Mouse (Mus musculus): ENCODE data around the gene Hsd3b2. TPM values are rescaled to one million over a fixed set of nuclear protein-coding genes. Genes with fewer than 3 reads are reported as not detected.

Gene Hsd3b2
- total RNA-seq (2012; rRNA removed) (not detected in 2 replicates), polyA plus RNA-seq (2012; ENCODE audit: insufficient read depth in 1 of 2, insufficient read length in 2 of 2, low read depth in 1 of 2, low replicate concordance in 2 of 2, missing spikeins in 1 of 2) (not detected)

DNA sequence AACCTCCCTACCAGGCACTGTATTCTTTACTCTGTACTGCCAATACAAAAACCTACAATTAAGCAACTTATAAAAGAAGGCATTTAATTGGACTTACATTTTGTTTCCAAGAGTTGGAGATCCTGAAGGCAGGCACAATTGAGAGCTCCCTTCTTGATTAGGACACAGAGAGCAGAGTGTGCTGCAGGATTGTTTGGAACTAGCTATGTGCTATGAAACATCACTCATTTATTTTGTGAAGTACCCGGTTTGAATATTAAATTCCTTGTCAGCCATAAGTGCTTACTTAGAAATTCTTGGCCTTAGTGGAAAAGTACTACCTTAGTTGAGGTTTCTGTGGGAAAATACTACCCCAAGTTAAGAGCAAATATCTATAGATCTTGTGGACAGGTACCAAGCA is at the start of gene Hsd3b2:
Gene Hsd3b2 (minus strand): TSS at position 168 of the 400 bp plus-strand sequence.
- no peaks in the 10 kb centered on the region for H3K27me3 ChIP-seq (ENCODE audit: control insufficient read depth in 1 of 2, insufficient read depth in 2 of 2, low read length in 2 of 2)
- H3K4me1 ChIP-seq (ENCODE audit: control insufficient read depth in 1 of 2, insufficient read depth in 2 of 2, low read length in 2 of 2), result no peaks in the 10 kb centered on the region
- no peaks in the 10 kb centered on the region for H3K36me3 ChIP-seq (ENCODE audit: control insufficient read depth in 1 of 2, insufficient read depth in 2 of 2, low read length in 2 of 2)
- H3K9me3 ChIP-seq (replicated peaks; ENCODE audit: insufficient read depth, low read length), result no peaks in the 10 kb centered on the region
- no peak for DNase-seq (ENCODE audit: low read depth, low spot score)
- H3K9ac ChIP-seq (ENCODE audit: control insufficient read depth, low read depth, low read length, poor library complexity, severe bottlenecking), result no peak within 1 kb of the TSS
- no peaks in the 10 kb centered on the region for H3K79me2 ChIP-seq (ENCODE audit: control insufficient read depth, insufficient read depth, low read length, poor library complexity)
- H3K4me3 ChIP-seq (ENCODE audit: control insufficient read depth in 1 of 2, insufficient read depth in 1 of 2, low read depth in 2 of 2, low read length in 2 of 2), result no peak within 1 kb of the TSS
- TF ChIP-seq MAZ (IDR thresholded peaks at IDR 0.05; ENCODE audit: low read depth, low read length), result no peak
- no peak for TF ChIP-seq POLR2A (IDR thresholded peaks at IDR 0.05; ENCODE audit: control insufficient read depth in 1 of 2, insufficient read depth in 1 of 2, low read depth in 1 of 2, low read length in 2 of 2, poor library complexity in 1 of 2)
- no peak for TF ChIP-seq E2F4 (IDR thresholded peaks at IDR 0.05; ENCODE audit: borderline replicate concordance, low read depth, low read length)
- no peak for TF ChIP-seq TAL1 (IDR thresholded peaks at IDR 0.05; ENCODE audit: low read length)
- H3K27ac ChIP-seq (ENCODE audit: control insufficient read depth, low read depth, low read length), result no peak within 1 kb of the TSS

DNA sequence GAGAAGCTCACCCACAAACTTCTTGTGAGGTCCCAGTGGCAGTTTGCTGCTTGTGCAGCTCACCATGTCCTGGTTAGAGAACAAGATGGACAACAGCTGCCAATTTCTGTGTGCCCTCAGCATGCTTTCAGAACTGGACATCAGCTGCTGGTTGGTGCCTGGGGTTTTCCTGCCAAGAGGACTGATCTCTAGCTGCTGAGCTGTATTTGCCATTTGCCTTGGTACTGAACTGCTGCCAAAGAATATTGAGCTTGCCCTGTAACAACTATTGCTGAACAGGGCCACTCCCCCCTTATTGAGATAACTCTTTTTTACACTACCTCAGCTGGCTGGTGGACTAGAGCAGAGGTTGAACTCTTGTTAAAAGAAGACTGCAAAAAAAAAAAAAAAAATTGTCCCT is 39.8 kb upstream of the Hsd3b2 start:
- Histone ChIP-seq H3K4me3 (ENCODE audit: control insufficient read depth in 1 of 2, insufficient read depth in 1 of 2, low read depth in 2 of 2, low read length in 2 of 2) (no peak overlapping the region), H3K9ac (ENCODE audit: control insufficient read depth, low read depth, low read length, poor library complexity, severe bottlenecking) (no peak overlapping the region), H3K27me3 (ENCODE audit: control insufficient read depth in 1 of 2, insufficient read depth in 2 of 2, low read length in 2 of 2) (no peaks in the 10 kb centered on the region), H3K4me1 (ENCODE audit: control insufficient read depth in 1 of 2, insufficient read depth in 2 of 2, low read length in 2 of 2) (no peaks in the 10 kb centered on the region), H3K36me3 (ENCODE audit: control insufficient read depth in 1 of 2, insufficient read depth in 2 of 2, low read length in 2 of 2) (no peaks in the 10 kb centered on the region), H3K27ac (ENCODE audit: control insufficient read depth, low read depth, low read length) (no peak overlapping the region), H3K9me3 (replicated peaks; ENCODE audit: insufficient read depth, low read length) (no peaks in the 10 kb centered on the region), H3K79me2 (ENCODE audit: control insufficient read depth, insufficient read depth, low read length, poor library complexity) (no peaks in the 10 kb centered on the region)
- no peak for DNase-seq (ENCODE audit: low read depth, low spot score)
- TF ChIP-seq USF1 (IDR thresholded peaks at IDR 0.05; ENCODE audit: low read depth, low read length), result no peak
- TF ChIP-seq RAD21 (IDR thresholded peaks at IDR 0.05; ENCODE audit: low read depth, low read length), result no peak
- TF ChIP-seq MYB (IDR thresholded peaks at IDR 0.05; ENCODE audit: low read depth, low read length), result no peak
- no peak for TF ChIP-seq HCFC1 (IDR thresholded peaks at IDR 0.05; ENCODE audit: low read depth, low read length)
- TF ChIP-seq POLR2A (IDR thresholded peaks at IDR 0.05; ENCODE audit: control insufficient read depth in 1 of 2, insufficient read depth in 1 of 2, low read depth in 1 of 2, low read length in 2 of 2, poor library complexity in 1 of 2), result no peak
- TF ChIP-seq SMC3 (IDR thresholded peaks at IDR 0.05; ENCODE audit: low read depth, low read length), result no peak
- no peak for TF ChIP-seq EP300 (IDR thresholded peaks at IDR 0.05; ENCODE audit: low read depth in 1 of 2, low read length in 2 of 2)
- TF ChIP-seq BHLHE40 (IDR thresholded peaks at IDR 0.05; ENCODE audit: borderline replicate concordance, low read depth, low read length), result no peak

DNA sequence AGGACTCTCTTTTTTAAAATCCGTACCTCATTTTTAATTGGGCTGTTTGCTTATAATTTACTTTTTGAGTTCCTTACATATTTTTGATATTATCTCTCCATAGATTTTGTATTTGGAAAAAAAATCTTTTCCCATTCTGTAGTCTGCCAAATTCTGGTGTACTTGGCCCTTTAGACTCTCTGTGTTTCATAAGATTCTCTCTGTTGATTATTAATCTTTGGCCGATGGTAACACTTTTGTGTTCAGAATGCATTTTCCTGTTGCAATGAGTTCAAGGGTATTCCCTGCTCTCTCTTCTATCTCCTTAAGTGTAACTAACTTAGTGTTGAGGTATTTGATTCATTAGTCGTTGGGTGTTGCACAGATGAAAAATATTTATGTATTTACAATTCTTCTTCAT is 32.5 kb upstream of the Hsd3b2 start:
- Histone ChIP-seq H3K27ac (ENCODE audit: control insufficient read depth, low read depth, low read length) (no peak overlapping the region), H3K4me1 (ENCODE audit: control insufficient read depth in 1 of 2, insufficient read depth in 2 of 2, low read length in 2 of 2) (no peaks in the 10 kb centered on the region), H3K79me2 (ENCODE audit: control insufficient read depth, insufficient read depth, low read length, poor library complexity) (no peaks in the 10 kb centered on the region), H3K4me3 (ENCODE audit: control insufficient read depth in 1 of 2, insufficient read depth in 1 of 2, low read depth in 2 of 2, low read length in 2 of 2) (no peak overlapping the region), H3K9me3 (replicated peaks; ENCODE audit: insufficient read depth, low read length) (no peaks in the 10 kb centered on the region), H3K36me3 (ENCODE audit: control insufficient read depth in 1 of 2, insufficient read depth in 2 of 2, low read length in 2 of 2) (no peaks in the 10 kb centered on the region), H3K27me3 (ENCODE audit: control insufficient read depth in 1 of 2, insufficient read depth in 2 of 2, low read length in 2 of 2) (no peaks in the 10 kb centered on the region), H3K9ac (ENCODE audit: control insufficient read depth, low read depth, low read length, poor library complexity, severe bottlenecking) (no peak overlapping the region)
- DNase-seq (ENCODE audit: low read depth, low spot score), result no peak
- no peak for TF ChIP-seq MXI1 (IDR thresholded peaks at IDR 0.05; ENCODE audit: low read depth, low read length)
- no peak for TF ChIP-seq CHD1 (IDR thresholded peaks at IDR 0.05; ENCODE audit: low read depth, low read length)
- TF ChIP-seq POLR2AphosphoS5 (IDR thresholded peaks at IDR 0.05; ENCODE audit: borderline replicate concordance, low read depth, low read length), result no peak
- no peak for TF ChIP-seq MAZ (IDR thresholded peaks at IDR 0.05; ENCODE audit: low read depth, low read length)
- no peak for TF ChIP-seq ZMIZ1 (IDR thresholded peaks at IDR 0.05; ENCODE audit: low read depth, low read length)
- no peak for TF ChIP-seq BHLHE40 (IDR thresholded peaks at IDR 0.05; ENCODE audit: borderline replicate concordance, low read depth, low read length)
- no peak for TF ChIP-seq TBP (IDR thresholded peaks at IDR 0.05; ENCODE audit: low read depth, low read length)
- TF ChIP-seq SMC3 (IDR thresholded peaks at IDR 0.05; ENCODE audit: low read depth, low read length), result no peak
- no peak for TF ChIP-seq MAX (IDR thresholded peaks at IDR 0.05; ENCODE audit: low read length)
- no peak for TF ChIP-seq GATA1 (IDR thresholded peaks at IDR 0.05; ENCODE audit: low read depth, low read length)
- no peak for TF ChIP-seq ZKSCAN1 (IDR thresholded peaks at IDR 0.05; ENCODE audit: low read depth, low read length)
- no peak for TF ChIP-seq CHD2 (IDR thresholded peaks at IDR 0.05; ENCODE audit: low read length)
- TF ChIP-seq TAL1 (IDR thresholded peaks at IDR 0.05; ENCODE audit: low read length), result no peak
- TF ChIP-seq MEF2A (IDR thresholded peaks at IDR 0.05; ENCODE audit: extremely low read depth, insufficient replicate concordance, low read depth, low read length, poor library complexity, severe bottlenecking), result no peak
